Mouse (Mus musculus) limb, embryonic 12.5 days (tissue): Measurements from ENCODE around the gene Tmem218. TPM values are rescaled to one million over a fixed set of nuclear protein-coding genes. Genes with fewer than 3 reads are reported as not detected.

Experiments used
- ATAC-seq: fragments of 200-750 bp; cut with Nextera tagmentation; 2 replicates; pipeline ENCODE4 v1.8.0; 2017; ENCODE audit warnings: low read depth, moderate TSS enrichment; ENCODE audit not compliant: insufficient number of reproducible peaks, insufficient read depth, low FRiP score, low TSS enrichment
- H3K27ac ChIP-seq: fragments of 300-500 bp; sonication (generic); 2 replicates; pipeline ENCODE4 v1.5.1; 2016; ENCODE audit warnings: mild to moderate bottlenecking, moderate library complexity
- H3K27me3 ChIP-seq: fragments of 300-500 bp; sonication (generic); 2 replicates; pipeline ENCODE4 v1.6.1; 2016; ENCODE audit warnings: mild to moderate bottlenecking, moderate library complexity
- H3K36me3 ChIP-seq: fragments of 300-500 bp; sonication (generic); 2 replicates; pipeline ENCODE4 v1.6.1; 2016; ENCODE audit warnings: mild to moderate bottlenecking, moderate library complexity
- H3K4me1 ChIP-seq: fragments of 300-500 bp; sonication (generic); replicated peaks from 2 replicates; pipeline ENCODE4 v1.6.1; 2016
- H3K4me2 ChIP-seq: fragments of 300-500 bp; sonication (generic); 2 replicates; pipeline ENCODE4 v1.6.1; 2016; ENCODE audit warnings: mild to moderate bottlenecking, moderate library complexity
- H3K4me3 ChIP-seq: fragments of 300-500 bp; sonication (generic); replicated peaks from 2 replicates; pipeline ENCODE4 v1.5.1; 2016; ENCODE audit warnings: mild to moderate bottlenecking
- H3K9ac ChIP-seq: fragments of 300-500 bp; sonication (generic); replicated peaks from 2 replicates; pipeline ENCODE4 v1.6.1; 2016; ENCODE audit warnings: mild to moderate bottlenecking, moderate library complexity
- H3K9me3 ChIP-seq: fragments of 300-500 bp; sonication (generic); 2 replicates; pipeline ENCODE4 v1.6.1; 2016; ENCODE audit warnings: mild to moderate bottlenecking, moderate library complexity
- WGBS: fragments of 180-500 bp; shearing (Covaris S2); methylation state at CpG from one replicate; pipeline ENCODE4 v1.1.7; 2016; 5-methylcytosine and 5-hydroxymethylcytosine counted together
- polyA plus RNA-seq: library from polyadenylated mRNA; unstranded; fragments of >200 nt; fragmentation: Nextera tagmentation; extraction: Ambion mirVana; gene quantifications from 2 replicates; pipeline ENCODE4 v1.2.1, GENCODE M21; 2016

The Tmem218 gene
- polyA plus RNA-seq, 1 experiment from 2014 or later = 12.6 TPM

DNA sequence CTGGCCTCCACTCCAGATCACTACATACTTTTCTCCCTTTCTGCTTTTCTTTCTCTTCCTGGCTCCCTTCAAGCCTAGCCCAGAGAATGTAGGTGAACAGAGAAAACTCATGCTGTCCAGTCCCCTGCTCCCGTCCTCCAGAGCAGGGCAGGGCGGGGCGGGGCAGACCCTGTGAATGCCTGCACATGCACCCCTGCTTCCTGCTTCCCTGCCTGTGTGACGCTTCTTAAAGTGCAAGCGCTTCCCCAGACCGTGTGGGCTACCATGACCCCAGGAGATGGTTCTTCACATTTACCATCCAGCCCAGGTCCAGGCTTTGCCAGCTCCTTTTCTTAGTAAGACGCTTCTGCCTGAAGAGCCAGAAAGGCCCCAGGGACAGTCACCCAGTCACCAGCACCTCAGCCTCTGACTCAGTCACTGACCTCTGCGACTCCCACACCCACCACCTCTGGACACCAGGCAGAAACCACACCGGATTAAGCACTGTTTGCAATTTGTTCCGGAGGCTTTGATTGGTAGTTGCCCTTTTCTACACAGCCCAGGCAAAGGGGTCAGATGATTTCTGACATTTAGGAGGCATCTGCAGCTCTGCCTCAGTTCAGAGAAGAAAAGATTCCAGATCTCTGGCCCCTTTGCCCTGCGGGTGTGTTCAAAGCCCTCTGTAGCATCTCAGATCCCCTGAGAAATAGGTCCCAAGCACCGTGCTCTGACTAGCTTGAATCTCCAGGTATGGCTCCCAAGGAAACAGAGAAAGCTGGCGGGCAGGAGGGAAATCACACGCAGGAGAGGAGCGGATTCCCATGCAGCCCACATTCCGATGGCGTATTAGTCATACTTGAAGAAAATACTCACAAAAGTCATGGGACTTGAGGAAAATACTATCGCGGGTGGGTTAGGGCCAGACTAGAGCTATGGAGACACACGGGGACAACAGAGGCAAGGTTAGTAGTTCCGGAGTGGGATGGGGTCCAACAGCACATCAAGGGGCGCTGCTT lies 24.5 kb downstream of the Tmem218 start:
- Histone ChIP-seq H3K27ac (no peak overlapping the region), H3K27me3 (peaks cover 12% of the 10 kb centered on the region), H3K9me3 (no peaks in the 10 kb centered on the region), H3K9ac (no peak overlapping the region), H3K4me1 (peaks cover 7% of the 10 kb centered on the region; the same call in 1 of the 2 replicates), H3K4me3 (no peak overlapping the region), H3K36me3 (0 out of 2 replicates have a peak, but pooled peaks cover 7% of the 10 kb centered on the region), H3K4me2 (no peak overlapping the region)
- WGBS = 62% methylated on average over 22 of the region's 22 CpGs
- ATAC-seq = no peak

DNA sequence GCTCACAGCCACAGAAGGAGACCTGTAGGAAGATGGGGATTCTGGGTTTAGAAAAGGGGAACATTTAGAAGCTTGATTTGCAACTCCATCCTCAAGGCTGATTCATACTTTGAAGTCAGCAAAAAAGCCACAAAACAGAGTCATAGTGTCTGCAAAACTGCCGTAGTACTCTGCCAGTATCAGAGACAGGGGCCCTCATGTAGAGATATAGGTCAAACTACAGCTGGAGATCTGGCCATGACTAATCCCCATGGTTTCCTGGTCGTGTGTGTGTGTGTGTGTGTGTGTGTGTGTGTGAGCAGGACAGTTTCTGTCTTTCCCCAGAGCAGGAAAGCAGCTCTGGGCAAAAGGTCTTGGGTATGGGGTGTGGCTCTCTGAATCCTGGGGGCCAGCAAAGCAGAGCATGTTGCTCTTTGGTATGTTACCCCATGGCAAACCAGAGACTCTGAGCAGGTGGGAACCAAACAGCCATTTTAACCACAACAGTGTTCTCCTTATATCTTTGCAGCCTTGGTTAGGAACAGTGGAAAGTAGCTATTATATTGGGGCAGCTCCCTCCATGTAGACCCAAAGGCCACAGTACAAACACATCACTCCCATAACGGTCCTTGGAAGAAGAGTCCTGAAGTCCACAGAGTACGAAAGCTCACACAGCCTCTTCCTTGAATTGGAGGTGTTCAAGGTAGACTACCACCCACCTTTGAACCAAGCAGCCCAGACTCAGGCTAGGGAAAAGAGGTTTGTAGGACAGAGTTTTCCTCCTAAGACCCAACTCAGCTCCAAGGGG lies 28.1 kb downstream of the Tmem218 start:
- Histone ChIP-seq H3K4me2 (no peak overlapping the region), H3K4me1 (no peaks in the 10 kb centered on the region), H3K4me3 (no peak overlapping the region), H3K36me3 (0 out of 2 replicates have a peak, but pooled peaks cover 7% of the 10 kb centered on the region), H3K27me3 (peaks cover 3% of the 10 kb centered on the region; the same call in 1 of the 2 replicates), H3K27ac (no peak overlapping the region), H3K9ac (no peak overlapping the region), H3K9me3 (no peaks in the 10 kb centered on the region)
- WGBS = 74% methylated on average over 4 of the region's 4 CpGs
- ATAC-seq = no peak

GRCm38 (mm10) chr9:37242764-37243163 lies 34.7 kb downstream of the Tmem218 start:
- no peaks in the 10 kb centered on the region for H3K36me3 ChIP-seq
- H3K4me3 ChIP-seq = no peak overlapping the region
- no peak for ATAC-seq
- H3K4me1 ChIP-seq = no peaks in the 10 kb centered on the region
- H3K4me2 ChIP-seq = no peak overlapping the region
- H3K27me3 ChIP-seq = peaks cover 6% of the 10 kb centered on the region; the same call in 1 of the 2 replicates
- no peak overlapping the region for H3K27ac ChIP-seq
- H3K9me3 ChIP-seq = no peaks in the 10 kb centered on the region
- WGBS = 87% methylated on average over 3 of the region's 3 CpGs
- H3K9ac ChIP-seq = no peak overlapping the region

DNA sequence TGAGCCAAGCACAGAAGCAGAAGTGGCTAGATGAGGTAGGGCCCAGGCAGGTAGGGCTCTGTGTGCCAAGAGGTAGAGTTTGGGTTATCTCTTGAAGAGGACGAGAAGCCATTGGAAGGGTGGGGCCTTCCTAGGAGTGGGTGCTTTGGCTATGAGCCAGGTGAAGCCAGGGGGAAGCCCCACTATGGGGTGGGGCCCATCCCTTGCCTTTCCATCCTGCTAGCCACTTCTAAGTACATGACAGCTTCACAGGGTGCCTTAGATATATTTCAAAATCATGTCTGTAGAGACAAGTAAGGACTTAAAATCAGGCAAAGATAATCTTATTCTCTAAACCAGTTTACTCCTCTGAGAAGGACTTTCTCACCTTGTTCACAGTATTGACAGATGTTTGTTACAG lies 36.6 kb downstream of the Tmem218 start:
- no peak overlapping the region for H3K4me2 ChIP-seq
- no peak overlapping the region for H3K27ac ChIP-seq
- no peak overlapping the region for H3K9ac ChIP-seq
- ATAC-seq = no peak
- WGBS = 88% methylated on average over 1 of the region's 1 CpGs
- no peaks in the 10 kb centered on the region for H3K36me3 ChIP-seq
- no peak overlapping the region for H3K4me3 ChIP-seq
- peaks cover 6% of the 10 kb centered on the region; the same call in 1 of the 2 replicates for H3K27me3 ChIP-seq
- H3K9me3 ChIP-seq = no peaks in the 10 kb centered on the region
- H3K4me1 ChIP-seq = no peaks in the 10 kb centered on the region

GRCm38 (mm10) chr9:37245404-37245803 lies 37.4 kb downstream of the Tmem218 start:
- H3K4me3 ChIP-seq = no peak overlapping the region
- H3K9me3 ChIP-seq = no peaks in the 10 kb centered on the region
- H3K4me1 ChIP-seq = no peaks in the 10 kb centered on the region
- no peak overlapping the region for H3K4me2 ChIP-seq
- H3K27ac ChIP-seq = no peak overlapping the region
- WGBS = 49% methylated on average over 2 of the region's 2 CpGs
- H3K27me3 ChIP-seq = peaks cover 6% of the 10 kb centered on the region; the same call in 1 of the 2 replicates
- H3K9ac ChIP-seq = no peak overlapping the region
- ATAC-seq = no peak
- H3K36me3 ChIP-seq = no peaks in the 10 kb centered on the region

- Histone ChIP-seq H3K4me3 (no peak overlapping the region), H3K9me3 (no peaks in the 10 kb centered on the region), H3K9ac (no peak overlapping the region), H3K27me3 (peaks cover 6% of the 10 kb centered on the region; the same call in 1 of the 2 replicates), H3K36me3 (no peaks in the 10 kb centered on the region), H3K4me2 (no peak overlapping the region), H3K4me1 (no peaks in the 10 kb centered on the region), H3K27ac (no peak overlapping the region)
- 97% methylated on average over 1 of the region's 1 CpGs for WGBS
- no peak for ATAC-seq
Measured at GRCm38 (mm10) chr9:37245810-37246209, 37.8 kb downstream of the Tmem218 start.

- Histone ChIP-seq H3K9ac (no peak overlapping the region), H3K27ac (no peak overlapping the region), H3K4me3 (no peak overlapping the region), H3K27me3 (peaks cover 6% of the 10 kb centered on the region; the same call in 1 of the 2 replicates), H3K36me3 (no peaks in the 10 kb centered on the region), H3K4me1 (no peaks in the 10 kb centered on the region), H3K4me2 (no peak overlapping the region), H3K9me3 (no peaks in the 10 kb centered on the region)
- no peak for ATAC-seq
Measured at GRCm38 (mm10) chr9:37247429-37247828, 39.4 kb downstream of the Tmem218 start.

GRCm38 (mm10) chr9:37248381-37248906 lies 40.4 kb downstream of the Tmem218 start:
- 43% methylated on average over 3 of the region's 3 CpGs for WGBS
- no peaks in the 10 kb centered on the region for H3K36me3 ChIP-seq
- ATAC-seq = no peak
- no peaks in the 10 kb centered on the region; the same call in 1 of the 2 replicates for H3K27me3 ChIP-seq
- no peaks in the 10 kb centered on the region for H3K9me3 ChIP-seq
- H3K27ac ChIP-seq = no peak overlapping the region
- H3K4me2 ChIP-seq = no peak overlapping the region
- H3K4me3 ChIP-seq = no peak overlapping the region
- H3K9ac ChIP-seq = no peak overlapping the region
- no peaks in the 10 kb centered on the region for H3K4me1 ChIP-seq

DNA sequence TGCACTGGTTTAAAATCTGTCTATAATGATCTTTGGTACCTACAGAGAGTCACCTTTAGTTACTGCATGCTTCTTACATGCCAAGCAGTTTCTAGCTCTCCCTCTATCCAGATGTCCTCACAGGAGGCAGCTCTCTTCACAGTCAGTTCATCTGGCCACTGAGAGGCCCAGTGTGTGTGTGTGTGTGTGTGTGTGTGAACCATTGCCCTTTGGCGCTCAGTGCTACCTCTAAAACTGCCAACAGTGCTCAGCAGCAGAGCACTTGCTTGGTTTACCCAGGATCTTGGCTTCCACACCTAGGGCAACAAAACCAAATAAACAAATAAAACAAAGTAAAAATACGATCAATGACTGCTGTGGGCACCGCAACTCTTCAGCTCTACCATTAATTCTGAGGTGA lies 42.0 kb downstream of the Tmem218 start:
- WGBS = 82% methylated on average over 3 of the region's 3 CpGs
- no peak overlapping the region for H3K4me2 ChIP-seq
- no peak overlapping the region for H3K27ac ChIP-seq
- H3K4me1 ChIP-seq = peaks cover 6% of the 10 kb centered on the region
- H3K27me3 ChIP-seq = peaks cover 3% of the 10 kb centered on the region; the same call in 1 of the 2 replicates
- no peaks in the 10 kb centered on the region for H3K9me3 ChIP-seq
- no peak overlapping the region for H3K4me3 ChIP-seq
- ATAC-seq = no peak
- no peak overlapping the region for H3K9ac ChIP-seq
- H3K36me3 ChIP-seq = no peaks in the 10 kb centered on the region

GRCm38 (mm10) chr9:37250631-37251030 lies 42.6 kb downstream of the Tmem218 start:
- Histone ChIP-seq H3K9me3 (no peaks in the 10 kb centered on the region), H3K4me1 (peaks cover 11% of the 10 kb centered on the region), H3K4me2 (no peak overlapping the region), H3K36me3 (no peaks in the 10 kb centered on the region), H3K27me3 (peaks cover 3% of the 10 kb centered on the region; the same call in 1 of the 2 replicates), H3K4me3 (no peak overlapping the region), H3K27ac (no peak overlapping the region), H3K9ac (no peak overlapping the region)
- WGBS = 86% methylated on average over 6 of the region's 6 CpGs
- ATAC-seq = no peak
